Mouse (Mus musculus) c-Kit-negative CD71-positive TER-119-positive erythroid progenitor cells, embryonic 14.5 days (primary cell): ENCODE measurements around the gene Meis2.

Experiments used
- DNase-seq: peaks from one replicate; pipeline ENCODE4 v3.0.0-alpha.2; 2013; ENCODE audit warnings: low read depth, low spot score

Gene Meis2

GRCm38 (mm10) chr2:115857123-115858080 lies 208.2 kb downstream of the Meis2 start:
- no peak for DNase-seq

GRCm38 (mm10) chr2:115856401-115857073 lies 209.1 kb downstream of the Meis2 start:
- no peak for DNase-seq

- DNase-seq: peak; percentile 5
These were observed 209.9 kb downstream of the Meis2 start for GRCm38 (mm10) chr2:115855511-115856400.

- DNase-seq: no peak
These were observed 210.8 kb downstream of the Meis2 start for GRCm38 (mm10) chr2:115854828-115855311.

- no peak for DNase-seq
These were observed 211.4 kb downstream of the Meis2 start for GRCm38 (mm10) chr2:115854007-115854827.

- DNase-seq: no peak
These were observed 212.4 kb downstream of the Meis2 start for GRCm38 (mm10) chr2:115853221-115853620.

- DNase-seq: no peak
These were observed 213.0 kb downstream of the Meis2 start for GRCm38 (mm10) chr2:115852615-115853014.

- no peak for DNase-seq
These were observed 213.5 kb downstream of the Meis2 start for GRCm38 (mm10) chr2:115852109-115852508.

- DNase-seq: no peak
These were observed 214.7 kb downstream of the Meis2 start for GRCm38 (mm10) chr2:115850961-115851360.

GRCm38 (mm10) chr2:115842821-115843220 lies 222.8 kb downstream of the Meis2 start:
- DNase-seq: no peak

GRCm38 (mm10) chr2:115836034-115836433 lies 229.6 kb downstream of the Meis2 start:
- no peak for DNase-seq

- DNase-seq: no peak
These were observed 243.3 kb downstream of the Meis2 start for GRCm38 (mm10) chr2:115822361-115822760.

GRCm38 (mm10) chr2:115817959-115818358 lies 247.7 kb downstream of the Meis2 start:
- no peak for DNase-seq

- DNase-seq: no peak
These were observed 251.9 kb downstream of the Meis2 start for GRCm38 (mm10) chr2:115813721-115814120.

- DNase-seq: no peak
These were observed 252.3 kb downstream of the Meis2 start for GRCm38 (mm10) chr2:115813316-115813715.
